Mouse (Mus musculus): ENCODE measurements around the gene Wdr76.
"Not testable (repeated sequence)": the region's sequence is repeated elsewhere in the genome, so short reads cannot be mapped to it uniquely, and the experiment has no call there.

Wdr76 gene

DNA sequence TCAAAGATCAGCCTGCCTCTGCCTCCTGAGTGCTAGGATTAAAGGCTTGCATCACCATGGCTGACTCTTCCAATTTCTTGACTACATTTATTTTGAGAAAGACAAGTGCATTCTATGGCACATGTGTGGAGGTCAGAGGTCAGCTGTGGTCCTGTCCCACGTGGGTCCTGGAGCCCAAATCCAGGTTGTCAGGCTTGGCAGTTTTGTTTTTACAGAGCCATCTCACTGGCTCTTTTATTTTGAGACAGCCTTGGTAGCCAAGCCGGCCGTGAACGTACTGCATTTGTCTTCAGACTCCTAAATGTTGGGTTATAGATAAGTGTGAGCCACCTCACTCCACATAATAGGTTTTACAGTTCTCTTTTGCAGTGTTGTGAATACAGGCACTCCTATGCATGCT is 12.2 kb downstream of the Wdr76 start:
- not testable (repeated sequence) for DNase-seq (ENCODE audit: low read depth)

DNA sequence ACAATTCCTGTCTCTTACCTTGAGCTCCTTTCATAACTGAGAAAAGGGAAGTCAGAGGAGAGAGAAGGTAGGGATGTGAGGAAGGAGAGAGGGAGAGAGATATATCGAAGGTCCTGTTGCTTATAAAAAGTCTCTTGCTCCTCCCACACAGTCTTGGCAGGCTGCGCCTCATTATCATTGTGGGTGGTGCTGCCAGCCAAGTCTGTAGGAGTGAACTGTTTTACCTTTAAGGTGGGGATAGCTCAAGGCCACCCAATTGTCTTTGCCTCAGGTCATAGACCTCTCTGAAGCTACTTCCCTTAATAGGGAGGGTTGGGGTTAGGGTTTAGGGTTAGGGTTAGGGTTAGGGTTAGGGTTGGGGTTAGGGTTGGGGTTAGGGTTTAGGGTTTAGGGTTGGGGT is 15.5 kb downstream of the Wdr76 start:
- no peak for DNase-seq (ENCODE audit: low read depth)

DNA sequence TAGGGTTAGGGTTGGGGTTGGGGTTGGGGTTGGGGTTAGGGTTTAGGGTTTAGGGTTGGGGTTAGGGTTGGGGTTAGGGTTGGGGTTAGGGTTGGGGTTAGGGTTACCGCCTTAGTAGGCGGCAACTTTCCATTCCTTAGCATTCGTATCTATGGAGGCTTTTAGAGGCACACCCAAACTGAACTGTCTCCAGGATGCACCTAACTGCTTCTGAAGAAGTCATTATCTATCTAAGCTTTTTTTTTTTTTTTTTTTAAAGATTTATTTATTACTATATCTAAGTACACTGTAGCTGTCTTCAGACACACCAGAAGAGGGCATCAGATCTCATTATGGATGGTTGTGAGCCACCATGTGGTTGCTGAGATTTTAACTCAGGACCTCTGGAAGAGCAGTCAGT is 16.3 kb downstream of the Wdr76 start:
- DNase-seq (ENCODE audit: low read depth): not testable (repeated sequence)

- DNase-seq (ENCODE audit: low read depth): peak; percentile 21
Measured at GRCm38 (mm10) chr2:121525056-121525455, 18.5 kb downstream of the Wdr76 start.

- DNase-seq (ENCODE audit: low read depth): no peak
Measured at GRCm38 (mm10) chr2:121544829-121545228, 38.3 kb downstream of the Wdr76 start.

DNA sequence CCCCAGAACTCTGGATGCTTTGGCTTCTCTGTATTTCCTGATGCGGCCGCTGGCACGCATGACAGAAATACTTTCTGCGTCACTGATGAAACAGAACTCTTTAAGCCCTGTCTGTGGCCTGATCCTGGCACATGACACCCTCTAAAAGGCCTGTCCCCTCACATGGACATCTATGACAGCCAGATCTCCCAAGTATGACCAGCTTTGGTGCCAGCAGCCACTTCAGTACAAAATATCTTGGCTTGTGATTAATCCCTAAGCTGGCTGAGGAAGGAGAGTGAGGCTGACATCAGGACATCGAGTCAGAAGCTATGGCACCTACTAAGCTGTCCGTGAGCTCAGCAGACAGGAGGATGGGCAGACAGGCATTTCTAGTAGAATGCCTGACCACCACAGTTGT is 43.1 kb downstream of the Wdr76 start:
- DNase-seq (ENCODE audit: low read depth): no peak

- no peak for DNase-seq (ENCODE audit: low read depth)
Measured at GRCm38 (mm10) chr2:121551271-121551670, 44.7 kb downstream of the Wdr76 start.

DNA sequence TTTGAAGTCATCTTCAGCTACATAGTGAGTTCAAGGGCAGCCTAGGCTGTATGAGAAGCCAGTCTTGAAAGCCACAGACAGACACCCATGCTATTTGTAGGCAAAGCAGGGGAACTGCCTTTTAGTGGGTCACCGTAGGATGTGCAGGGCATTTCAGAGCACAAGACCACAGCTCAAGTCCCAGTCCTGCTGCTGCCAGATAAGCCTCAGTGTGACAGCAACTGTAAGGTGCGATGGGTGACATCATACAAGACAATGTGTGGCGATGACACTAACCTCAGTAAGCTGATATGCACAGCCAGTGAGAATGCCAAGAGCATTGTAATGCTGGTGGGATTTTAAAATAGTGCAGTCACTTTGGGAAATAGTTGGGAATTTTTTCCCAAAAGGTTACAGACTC is 56.6 kb downstream of the Wdr76 start:
- DNase-seq (ENCODE audit: low read depth): peak; percentile 23

DNA sequence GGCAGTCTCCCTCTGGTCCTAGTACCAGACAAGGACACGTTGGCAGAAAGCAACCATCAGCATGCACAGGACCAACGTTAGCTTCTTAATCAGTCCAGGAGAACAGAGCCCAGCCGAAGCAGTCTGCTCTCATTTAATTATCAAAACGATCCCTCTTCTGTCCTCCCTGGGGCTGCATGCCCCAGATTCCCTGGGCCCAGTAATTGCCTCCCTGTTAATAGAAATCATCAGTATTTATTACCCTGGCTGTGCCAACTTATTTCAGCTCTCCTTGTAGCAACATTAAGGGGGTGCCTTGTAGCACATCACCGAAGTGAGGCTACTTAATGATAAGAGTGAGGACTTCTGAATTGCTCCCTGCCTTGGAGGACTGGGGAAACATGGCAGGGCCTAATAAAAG is 59.4 kb downstream of the Wdr76 start:
- DNase-seq (ENCODE audit: low read depth): no peak

- DNase-seq (ENCODE audit: low read depth): no peak
Measured at GRCm38 (mm10) chr2:121570049-121570448, 63.5 kb downstream of the Wdr76 start.

GRCm38 (mm10) chr2:121570999-121571655 is 64.6 kb downstream of the Wdr76 start:
- DNase-seq (ENCODE audit: low read depth): no peak

DNA sequence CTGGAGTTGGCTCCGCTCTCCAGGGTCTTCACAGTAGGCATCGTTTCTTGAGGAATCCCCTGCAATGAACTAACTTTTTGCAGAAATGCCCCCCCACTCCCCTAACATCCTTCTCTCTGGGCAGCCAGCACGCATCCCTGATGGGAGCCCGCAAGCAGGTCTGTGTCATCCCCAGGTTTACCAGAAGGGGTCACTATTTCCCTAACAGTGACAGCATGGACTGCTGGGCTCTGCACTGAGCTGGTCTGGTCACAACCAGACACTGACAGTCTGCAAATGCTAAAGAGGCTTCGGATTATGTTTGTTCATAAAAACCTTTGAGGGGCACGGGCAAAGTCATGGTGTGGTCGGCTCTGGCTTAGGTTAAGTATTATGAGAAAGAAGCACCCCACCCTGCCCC is 65.3 kb downstream of the Wdr76 start:
- DNase-seq (ENCODE audit: low read depth): peak; percentile 93

- no peak for DNase-seq (ENCODE audit: low read depth)
Measured at GRCm38 (mm10) chr2:121574066-121574630, 67.6 kb downstream of the Wdr76 start.

DNA sequence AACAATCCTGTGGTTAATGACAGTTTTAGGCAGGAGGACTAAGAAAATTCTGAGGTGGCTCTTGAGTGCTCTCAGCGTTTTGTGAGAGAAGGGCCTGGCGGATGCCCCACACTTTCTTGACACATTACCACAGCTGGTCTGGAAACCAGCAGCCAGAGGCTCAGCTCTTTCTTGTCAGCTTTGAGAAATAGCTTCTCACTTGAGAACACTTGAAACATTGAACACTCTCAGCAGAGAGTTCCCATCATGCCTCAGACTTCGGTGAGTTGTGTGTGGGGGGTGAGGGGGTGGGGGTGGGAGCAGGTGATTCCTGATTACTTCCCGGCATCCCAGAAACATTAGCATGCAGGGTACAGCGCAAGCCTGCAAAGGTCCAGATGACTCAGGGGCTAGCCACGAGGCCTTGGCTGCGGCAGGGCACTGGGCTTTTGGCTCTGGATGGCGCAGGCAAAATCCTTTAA is 69.2 kb downstream of the Wdr76 start:
- peak; percentile 86 for DNase-seq (ENCODE audit: low read depth)

DNA sequence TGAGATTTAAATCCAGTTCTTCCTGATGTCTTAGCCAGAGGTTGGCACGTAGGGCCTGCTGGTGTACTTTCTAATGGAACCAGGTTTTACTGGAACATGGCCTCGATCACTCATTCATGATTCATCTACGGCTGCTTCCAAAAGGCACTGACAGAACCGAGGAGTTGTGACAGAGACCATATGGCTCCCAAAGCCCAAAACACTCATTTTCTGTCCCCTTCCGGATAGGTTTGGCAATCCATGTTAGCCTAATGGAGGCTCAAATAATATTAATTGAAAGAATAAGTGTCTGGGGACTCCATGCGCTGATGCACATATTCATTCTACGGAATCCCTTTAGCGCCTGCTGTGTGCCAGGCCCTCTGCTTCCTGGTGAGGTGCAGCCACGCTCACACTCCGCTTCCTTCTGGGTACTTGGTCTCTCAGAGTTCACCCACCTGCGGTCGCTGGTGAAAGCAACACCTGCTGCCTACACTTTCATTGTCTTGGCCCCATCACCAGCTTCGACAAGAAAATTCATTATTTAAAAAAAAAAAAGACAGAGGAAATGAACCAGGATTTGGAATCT is 76.4 kb downstream of the Wdr76 start:
- DNase-seq (ENCODE audit: low read depth): no peak

DNA sequence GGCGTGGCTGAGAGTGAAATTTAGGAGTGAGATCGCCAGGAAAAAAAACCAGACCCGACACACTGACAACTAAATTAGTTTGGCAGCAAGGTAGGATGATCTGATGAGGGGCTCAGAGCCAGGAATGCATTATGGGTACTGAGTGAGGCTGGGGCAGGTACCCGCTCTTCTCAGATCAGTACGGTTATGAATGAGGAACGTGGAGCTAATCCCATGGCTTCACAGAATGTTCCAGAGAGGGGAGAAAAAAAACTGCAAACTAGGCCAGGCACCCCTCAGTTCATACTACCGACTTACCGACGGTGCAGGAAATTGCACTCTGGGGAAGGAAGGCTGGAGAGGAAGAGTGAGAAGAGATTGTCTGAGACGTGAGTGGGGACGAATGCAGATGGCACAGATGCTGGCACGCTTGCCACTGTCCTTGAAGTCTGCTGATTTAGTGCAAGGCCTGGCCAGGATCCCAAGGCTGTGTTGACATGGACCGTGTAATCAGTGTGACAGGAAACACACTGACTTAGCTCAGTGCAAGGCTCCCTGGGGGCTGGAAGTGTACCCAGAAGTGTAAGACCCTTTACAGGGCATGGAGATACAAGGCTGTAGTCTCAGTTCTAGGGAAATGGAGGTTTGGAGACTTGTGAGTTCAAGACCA is 77.1 kb downstream of the Wdr76 start:
- no peak for DNase-seq (ENCODE audit: low read depth)

GRCm38 (mm10) chr2:121584705-121585104 is 78.2 kb downstream of the Wdr76 start:
- DNase-seq (ENCODE audit: low read depth): no peak

DNA sequence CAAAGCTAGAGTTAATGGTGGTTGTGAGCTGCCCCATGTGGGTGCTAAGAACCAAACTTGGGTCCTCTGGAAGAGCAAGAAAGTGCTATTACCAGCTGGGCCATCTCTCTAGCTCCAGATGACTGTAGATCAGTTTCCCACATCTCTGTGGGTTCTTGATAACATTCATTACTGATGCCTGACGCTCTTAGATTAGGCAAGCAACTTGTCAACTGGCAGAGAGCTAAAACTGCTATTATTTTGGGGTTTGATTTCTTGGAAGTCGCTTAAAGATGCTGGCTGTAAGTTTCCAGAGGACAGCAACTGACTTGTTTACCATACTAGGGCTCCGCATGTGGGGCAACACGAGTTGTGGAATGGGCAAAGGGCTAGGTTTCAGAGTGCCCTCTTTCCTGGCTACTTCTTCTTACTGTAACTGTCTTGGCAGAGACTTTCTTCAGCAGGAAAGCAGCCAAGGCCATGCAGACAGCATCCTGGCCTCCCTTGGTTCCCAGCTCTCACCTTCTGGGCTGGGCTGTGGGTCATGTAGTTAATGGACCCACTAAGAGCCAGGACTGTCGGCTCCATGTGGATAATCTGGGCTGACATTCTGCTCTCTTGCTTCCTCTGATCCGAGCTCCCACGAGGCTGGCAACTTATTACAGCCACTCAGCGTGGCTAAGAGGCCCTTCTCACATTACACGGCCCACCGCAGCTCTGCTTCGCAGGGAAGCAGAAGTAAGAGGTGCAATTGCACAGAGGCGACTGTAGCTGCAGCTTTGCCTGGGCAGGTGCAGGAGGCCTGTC is 81.2 kb downstream of the Wdr76 start:
- peak; percentile 64 for DNase-seq (ENCODE audit: low read depth)

DNA sequence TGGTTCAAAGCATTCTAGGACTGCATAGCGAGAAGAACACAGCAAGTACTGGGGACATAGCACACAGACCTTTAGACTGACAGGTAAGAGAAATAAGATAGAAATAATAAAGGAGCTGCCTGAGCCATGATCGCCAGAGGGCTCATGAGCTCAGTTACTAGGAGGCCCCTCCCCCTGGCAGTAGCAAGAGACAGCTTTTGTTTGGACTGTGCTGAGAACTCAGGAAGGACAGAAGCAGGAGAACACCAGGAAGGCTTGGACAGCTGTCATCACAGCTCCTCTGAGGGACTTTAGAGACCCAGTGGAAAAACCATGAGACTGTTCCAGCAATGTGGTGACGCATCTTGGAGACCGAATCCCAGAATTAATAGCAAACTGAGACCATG is 81.8 kb downstream of the Wdr76 start:
- peak; percentile 64 for DNase-seq (ENCODE audit: low read depth)

GRCm38 (mm10) chr2:121594131-121594530 is 87.6 kb downstream of the Wdr76 start:
- DNase-seq (ENCODE audit: low read depth): peak; percentile 40

Measured in NIH3T3 (cell line).